ENCODE assay signal across 10 mouse cellular contexts in the genomic region with DNA sequence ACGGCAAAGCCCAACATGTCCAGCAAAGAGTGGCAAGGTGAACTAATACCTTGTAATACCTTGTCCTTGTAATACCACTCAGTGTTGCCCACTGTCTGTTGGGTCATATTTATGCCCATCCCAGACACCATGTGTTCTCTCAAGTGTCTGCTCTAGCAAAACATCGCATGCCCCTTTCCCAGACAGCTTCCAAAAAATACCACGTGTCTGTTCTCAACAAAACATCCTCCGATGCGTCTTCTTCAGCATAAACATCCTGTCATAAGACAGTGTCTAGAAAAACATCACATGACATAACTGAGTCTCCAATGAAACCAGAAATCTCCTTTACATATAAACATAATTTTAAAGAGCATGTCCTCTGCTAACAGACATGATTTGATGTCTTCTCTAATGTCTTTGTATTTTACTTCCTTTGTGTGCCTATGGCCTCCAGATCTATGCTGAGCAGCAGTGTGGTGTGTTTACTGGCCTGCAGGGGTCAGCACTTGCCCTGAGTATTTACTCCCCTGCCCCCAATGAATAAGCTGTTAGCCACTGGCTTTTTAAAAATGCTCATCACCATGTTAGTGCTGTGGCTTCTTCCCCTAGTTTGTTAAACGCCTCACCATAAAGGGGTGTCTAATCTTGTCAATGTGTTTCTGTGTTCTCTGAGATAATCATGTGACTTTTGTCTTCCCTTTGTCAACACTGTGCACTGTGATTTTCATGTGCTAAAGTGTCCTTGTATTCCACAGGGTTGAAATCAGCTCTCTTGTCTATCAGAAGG. TPM values are rescaled to one million over a fixed set of nuclear protein-coding genes. Genes with fewer than 3 reads are reported as not detected.
DNase-seq lines count a peak whose midpoint lies in the region; ATAC-seq lines count a peak whose summit lies in the region.
"Not testable (repeated sequence)": the region's sequence is repeated elsewhere in the genome, so short reads cannot be mapped to it uniquely, and the experiment has no call there.
"Had no signal": no experiment of that assay in that cellular context is flagged by ENCODE, and none has a peak within 500 bp of the region (broad histone marks: within the 10 kb centered on the region; RNA-seq: fewer than 3 reads in every experiment).

No protein-coding gene starts in this region.

- H3K4me2 ChIP-seq in hindbrain, embryonic 13.5 days; limb, embryonic 11.5 days (ENCODE audit: low read depth, severe bottlenecking); midbrain, embryonic 11.5 days: not testable (repeated sequence)

- H3K36me3 ChIP-seq in hindbrain, embryonic 13.5 days; limb, embryonic 11.5 days (ENCODE audit: control insufficient read depth, insufficient read depth, low read length); midbrain, embryonic 11.5 days (ENCODE audit: control insufficient read depth, insufficient read depth, low read length): not testable (repeated sequence)

- not testable (repeated sequence) for H3K4me3 ChIP-seq in hindbrain, embryonic 13.5 days; limb, embryonic 11.5 days (ENCODE audit: low read depth, low read length); midbrain, embryonic 11.5 days (ENCODE audit: low read depth, low read length)

- not testable (repeated sequence) for ATAC-seq in hindbrain, embryonic 13.5 days (ENCODE audit: low FRiP score); limb, embryonic 11.5 days (ENCODE audit: insufficient number of reproducible peaks, low FRiP score, low TSS enrichment, low read depth)
- peak; percentile 51 for ATAC-seq in midbrain, embryonic 11.5 days (ENCODE audit: low FRiP score)

- 68% methylated on average over 6 of the region's 6 CpGs for WGBS in hindbrain, embryonic 13.5 days
- 69% methylated on average over 6 of the region's 6 CpGs for WGBS in limb, embryonic 11.5 days
- 72% methylated on average over 6 of the region's 6 CpGs for WGBS in midbrain, embryonic 11.5 days

- peak overlapping the region; percentile 66 for H3K27ac ChIP-seq in hindbrain, embryonic 13.5 days
- H3K27ac ChIP-seq in limb, embryonic 11.5 days (replicated peaks; ENCODE audit: low read depth, low read length); midbrain, embryonic 11.5 days (ENCODE audit: low read depth, low read length): not testable (repeated sequence)

- not testable (repeated sequence) for H3K9ac ChIP-seq in hindbrain, embryonic 13.5 days; limb, embryonic 11.5 days (ENCODE audit: low read length)
- 0 out of 2 replicates have a peak overlapping the region, but pooled peaks have one; percentile 22 for H3K9ac ChIP-seq in midbrain, embryonic 11.5 days (ENCODE audit: low read length)

- not testable (repeated sequence) for H3K27me3 ChIP-seq in hindbrain, embryonic 13.5 days; limb, embryonic 11.5 days (ENCODE audit: control insufficient read depth, insufficient read depth, low read length); midbrain, embryonic 11.5 days (ENCODE audit: control insufficient read depth, insufficient read depth, low read length)

- H3K9me3 ChIP-seq in hindbrain, embryonic 13.5 days; limb, embryonic 11.5 days (ENCODE audit: control insufficient read depth, low read length); midbrain, embryonic 11.5 days (ENCODE audit: control insufficient read depth, low read length): not testable (repeated sequence)

- H3K4me1 ChIP-seq in hindbrain, embryonic 13.5 days (replicated peaks), result peaks cover 10% of the 10 kb centered on the region
- H3K4me1 ChIP-seq in limb, embryonic 11.5 days (ENCODE audit: control insufficient read depth, insufficient read depth, low read length); midbrain, embryonic 11.5 days (ENCODE audit: control insufficient read depth, insufficient read depth, low read length): not testable (repeated sequence)

- DNase-seq in R1 (ENCODE audit: low read depth, low spot score), result peak; percentile 72
- peak; percentile 42 for DNase-seq in cerebellum, adult 9-11 months
- DNase-seq in forelimb bud, embryonic 11.5 days (ENCODE audit: low read depth, low spot score), result peak; percentile 47
- peak; percentile 58 for DNase-seq in limb, embryonic 11.5 days (ENCODE audit: low spot score)
- peak; percentile 89 for DNase-seq in midbrain, embryonic 11.5 days (ENCODE audit: low spot score, missing footprints)
- peak; percentile 30 for DNase-seq in right cerebral cortex, postnatal 14 days

RNA-seq across cellular contexts. Expression of a gene that starts 22.3 kb away (rescaled TPM):
- not detected in 2 replicates for polyA plus RNA-seq in hindbrain, embryonic 13.5 days (2015; fragmentation: Nextera tagmentation; extraction: Ambion mirVana)
- not detected in 2 replicates for polyA plus RNA-seq in limb, embryonic 11.5 days (2014; fragmentation: Nextera tagmentation; extraction: Ambion mirVana)
- 0.08 TPM in 1 of 2 replicates, not detected in the other for polyA plus RNA-seq in midbrain, embryonic 11.5 days (2014; fragmentation: Nextera tagmentation; extraction: Ambion mirVana)
- polyA plus RNA-seq: limb, embryonic 12.5 days had no signal

RNA-seq across cellular contexts. Expression of a gene that starts 43.8 kb away (rescaled TPM):
- 0.25 and 0.56 TPM in 2 replicates for polyA plus RNA-seq in hindbrain, embryonic 13.5 days (2015; fragmentation: Nextera tagmentation; extraction: Ambion mirVana)
- polyA plus RNA-seq in limb, embryonic 11.5 days (2014; fragmentation: Nextera tagmentation; extraction: Ambion mirVana), result not detected in 2 replicates
- polyA plus RNA-seq in midbrain, embryonic 11.5 days (2014; fragmentation: Nextera tagmentation; extraction: Ambion mirVana), result not detected in 2 replicates
- polyA plus RNA-seq: limb, embryonic 12.5 days; stomach, embryonic 15.5 days had no signal

RNA-seq across cellular contexts. Expression of a gene that starts 59.4 kb away (rescaled TPM):
- polyA plus RNA-seq in hindbrain, embryonic 13.5 days (2015; fragmentation: Nextera tagmentation; extraction: Ambion mirVana), result not detected in 2 replicates
- not detected in 2 replicates for polyA plus RNA-seq in limb, embryonic 11.5 days (2014; fragmentation: Nextera tagmentation; extraction: Ambion mirVana)
- not detected in 2 replicates for polyA plus RNA-seq in midbrain, embryonic 11.5 days (2014; fragmentation: Nextera tagmentation; extraction: Ambion mirVana)
- polyA plus RNA-seq: hindbrain, embryonic 16.5 days; limb, embryonic 12.5 days; stomach, embryonic 15.5 days had no signal

RNA-seq across cellular contexts. Expression of a gene that starts 59.5 kb away (rescaled TPM):
- 0.08 TPM in 1 of 2 replicates, not detected in the other for polyA plus RNA-seq in hindbrain, embryonic 13.5 days (2015; fragmentation: Nextera tagmentation; extraction: Ambion mirVana)
- not detected in 2 replicates for polyA plus RNA-seq in limb, embryonic 11.5 days (2014; fragmentation: Nextera tagmentation; extraction: Ambion mirVana)
- polyA plus RNA-seq in midbrain, embryonic 11.5 days (2014; fragmentation: Nextera tagmentation; extraction: Ambion mirVana), result not detected in 2 replicates
- polyA plus RNA-seq: hindbrain, embryonic 16.5 days; limb, embryonic 12.5 days had no signal

Comparison
In these comparisons a context has a peak if more than half of its experiments do, and no peak if none do; other contexts are left out.
1. DNase-seq: peak in every context shown above with its lines; median percentile 89 in midbrain, embryonic 11.5 days; 72 in R1; 58 in limb, embryonic 11.5 days; 47 in forelimb bud, embryonic 11.5 days; 42 in cerebellum, adult 9-11 months; 30 in right cerebral cortex, postnatal 14 days.